In genomic region chr13:37482038-37482437, GRCm38 (mm10) we compare ENCODE assay signal across 8 mouse cellular contexts.
DNase-seq lines count a peak whose midpoint lies in the region; ATAC-seq and TF ChIP-seq lines count a peak whose summit lies in the region.

No protein-coding gene starts in this region.

- H3K4me1 ChIP-seq in midbrain, embryonic 10.5 days, result peaks cover 30% of the 10 kb centered on the region
- peaks cover 21% of the 10 kb centered on the region for H3K4me1 ChIP-seq in midbrain, embryonic 16.5 days (ENCODE audit: control insufficient read depth, insufficient read depth, low read length)
- H3K4me1 ChIP-seq in heart, embryonic 10.5 days, result peaks cover 38% of the 10 kb centered on the region
- H3K4me1 ChIP-seq in olfactory bulb, adult 2 months (ENCODE audit: control insufficient read depth, insufficient read depth, low read length), result peaks cover 19% of the 10 kb centered on the region

- no peak overlapping the region for H3K4me2 ChIP-seq in midbrain, embryonic 16.5 days (ENCODE audit: low read length)

- H3K9ac ChIP-seq in midbrain, embryonic 16.5 days (ENCODE audit: low read depth, low read length), result no peak overlapping the region

- no peak overlapping the region for H3K4me3 ChIP-seq in midbrain, embryonic 10.5 days
- no peak overlapping the region for H3K4me3 ChIP-seq in midbrain, embryonic 16.5 days (ENCODE audit: low read depth, low read length)
- H3K4me3 ChIP-seq in heart, embryonic 10.5 days, result no peak overlapping the region
- no peak overlapping the region for H3K4me3 ChIP-seq in olfactory bulb, adult 2 months (ENCODE audit: insufficient read depth, low read depth, low read length)

- WGBS in midbrain, embryonic 10.5 days, result 59% methylated on average over 2 of the region's 2 CpGs
- 62% methylated on average over 2 of the region's 2 CpGs for WGBS in midbrain, embryonic 16.5 days
- 37% methylated on average over 2 of the region's 2 CpGs for WGBS in heart, embryonic 10.5 days
- 61% methylated on average over 2 of the region's 2 CpGs for WGBS in olfactory bulb, adult 2 months

- H3K9me3 ChIP-seq in midbrain, embryonic 10.5 days (replicated peaks), result no peaks in the 10 kb centered on the region
- H3K9me3 ChIP-seq in midbrain, embryonic 16.5 days (replicated peaks; ENCODE audit: control insufficient read depth, low read length, poor library complexity, severe bottlenecking), result no peaks in the 10 kb centered on the region
- no peaks in the 10 kb centered on the region for H3K9me3 ChIP-seq in heart, embryonic 10.5 days

- H3K36me3 ChIP-seq in midbrain, embryonic 10.5 days, result no peaks in the 10 kb centered on the region
- H3K36me3 ChIP-seq in midbrain, embryonic 16.5 days (ENCODE audit: control insufficient read depth, insufficient read depth, low read length), result no peaks in the 10 kb centered on the region
- H3K36me3 ChIP-seq in heart, embryonic 10.5 days, result no peaks in the 10 kb centered on the region

- peak overlapping the region; percentile 85; the same call in 1 of the 2 replicates for H3K27ac ChIP-seq in midbrain, embryonic 10.5 days (replicated peaks)
- no peak overlapping the region for H3K27ac ChIP-seq in midbrain, embryonic 16.5 days (ENCODE audit: low read length)
- H3K27ac ChIP-seq in heart, embryonic 10.5 days, result peak overlapping the region; percentile 86
- peak overlapping the region; percentile 77; the same call in 1 of the 2 replicates for H3K27ac ChIP-seq in olfactory bulb, adult 2 months (ENCODE audit: insufficient read depth, low read depth, low read length)

- peaks cover 59% of the 10 kb centered on the region for H3K27me3 ChIP-seq in midbrain, embryonic 10.5 days (ENCODE audit: low read depth, poor library complexity, severe bottlenecking)
- H3K27me3 ChIP-seq in midbrain, embryonic 16.5 days (ENCODE audit: control insufficient read depth, insufficient read depth, low read depth, low read length), result no peaks in the 10 kb centered on the region
- no peaks in the 10 kb centered on the region for H3K27me3 ChIP-seq in heart, embryonic 10.5 days (ENCODE audit: insufficient read depth, poor library complexity, severe bottlenecking)

- DNase-seq in midbrain, embryonic 10.5 days (ENCODE audit: low spot score), result no peak
- no peak for DNase-seq in heart, embryonic 10.5 days (ENCODE audit: low spot score)
- peak; percentile 60 to 63 for DNase-seq in kidney, postnatal 36 days
- DNase-seq in testis, postnatal 10 days (ENCODE audit: low spot score), result no peak
- DNase-seq in spleen, adult 12 weeks (ENCODE audit: low spot score), result no peak
- no peak for DNase-seq in cerebellum, postnatal 36 days

- no peak for TF ChIP-seq CTCF in olfactory bulb, adult 2 months (IDR thresholded peaks at IDR 0.05; ENCODE audit: insufficient read depth, low read depth, low read length)

- TF ChIP-seq POLR2A in olfactory bulb, adult 2 months (IDR thresholded peaks at IDR 0.05; ENCODE audit: insufficient read depth, low read depth, low read length), result no peak

- no peak for ATAC-seq in midbrain, embryonic 16.5 days

Comparison
In these comparisons a context has a peak if more than half of its experiments do, and no peak if none do; other contexts are left out.
1. DNase-seq: peak in kidney, postnatal 36 days (2 of 2); none in midbrain, embryonic 10.5 days (single experiment), heart, embryonic 10.5 days (single experiment), testis, postnatal 10 days (single experiment), spleen, adult 12 weeks (single experiment) and cerebellum, postnatal 36 days (0 of 2).